Mouse (Mus musculus): ENCODE data around the gene Hs2st1. TPM values are rescaled to one million over a fixed set of nuclear protein-coding genes. Genes with fewer than 3 reads are reported as not detected.

Hs2st1 gene
- total and polyA plus RNA-seq, 3 experiments, result 17.6 to 36.4 (median 29.7) TPM

- in situ Hi-C loops (cut with MboI; ENCODE audit: low pct_ligation_motif_present, low pct_unique_long_range_greater_than_20kb, low sequenced_read_pairs), result no loop called here
- H3K79me2 ChIP-seq (replicated peaks; ENCODE audit: control insufficient read depth, extremely low read depth, insufficient read depth, poor library complexity, severe bottlenecking), result peaks cover 2% of the 10 kb centered on the region; the same call in 1 of the 2 replicates
- H3K4me3 ChIP-seq (replicated peaks in 1 of 3; ENCODE audit: low read depth in 2 of 3, low read length in 2 of 3, poor library complexity in 1 of 3), result no peak overlapping the region
- H3K9me3 ChIP-seq (replicated peaks; ENCODE audit: low read length), result peaks cover 2% of the 10 kb centered on the region
- no peak overlapping the region for H3K9ac ChIP-seq (ENCODE audit: insufficient read depth, low read depth)
- H3K27me3 ChIP-seq (replicated peaks), result no peaks in the 10 kb centered on the region
- peaks cover 35 to 90% of the 10 kb centered on the region in 2 experiments for H3K4me1 ChIP-seq (ENCODE audit: control insufficient read depth in 1 of 2, insufficient read depth in 2 of 2)
- peaks cover 0 to 14% of the 10 kb centered on the region in 2 experiments for H3K36me3 ChIP-seq (replicated peaks in 1 of 2; ENCODE audit: control insufficient read depth in 1 of 2, insufficient read depth in 1 of 2, low read length in 1 of 2)
- H3K27ac ChIP-seq (ENCODE audit: insufficient read depth, low read depth), result no peak overlapping the region
- no peak overlapping the region; the same call in 1 of the 2 replicates for H3K4me2 ChIP-seq (ENCODE audit: insufficient read depth, low read depth, poor library complexity, severe bottlenecking)
- dilution Hi-C loops (cut with MboI; ENCODE audit: extremely low pct_ligation_motif_present, extremely low pct_unique_long_range_greater_than_20kb, low sequenced_read_pairs), result no loop called here
- no peak for DNase-seq (ENCODE audit: extremely low read depth)
- TF ChIP-seq RAD21 (IDR thresholded peaks at IDR 0.05; ENCODE audit: low read depth, low read length) (no peak), ELF1 (IDR thresholded peaks at IDR 0.05; ENCODE audit: low read depth, low read length) (no peak), CTCF (conservative IDR thresholded peaks at IDR 0.05 in 1 of 2, IDR thresholded peaks at IDR 0.05 in 1 of 2; ENCODE audit: low read depth in 2 of 2, low read length in 2 of 2) (no peak), TCF12 (IDR thresholded peaks at IDR 0.05; ENCODE audit: low read depth, low read length) (no peak), ZC3H11A (IDR thresholded peaks at IDR 0.05; ENCODE audit: low read depth, low read length) (no peak), KAT2A (IDR thresholded peaks at IDR 0.05; ENCODE audit: insufficient replicate concordance, low read length) (no peak), BHLHE40 (IDR thresholded peaks at IDR 0.05; ENCODE audit: low read depth, low read length) (no peak), CHD2 (IDR thresholded peaks at IDR 0.05; ENCODE audit: low read length) (no peak), RCOR1 (conservative IDR thresholded peaks at IDR 0.05; ENCODE audit: low read depth, low read length) (no peak), POLR2AphosphoS2 (IDR thresholded peaks at IDR 0.05; ENCODE audit: low read depth, low read length) (no peak)
Measured at GRCm38 (mm10) chr3:144478427-144478794, 91.6 kb downstream of the Hs2st1 start.

DNA sequence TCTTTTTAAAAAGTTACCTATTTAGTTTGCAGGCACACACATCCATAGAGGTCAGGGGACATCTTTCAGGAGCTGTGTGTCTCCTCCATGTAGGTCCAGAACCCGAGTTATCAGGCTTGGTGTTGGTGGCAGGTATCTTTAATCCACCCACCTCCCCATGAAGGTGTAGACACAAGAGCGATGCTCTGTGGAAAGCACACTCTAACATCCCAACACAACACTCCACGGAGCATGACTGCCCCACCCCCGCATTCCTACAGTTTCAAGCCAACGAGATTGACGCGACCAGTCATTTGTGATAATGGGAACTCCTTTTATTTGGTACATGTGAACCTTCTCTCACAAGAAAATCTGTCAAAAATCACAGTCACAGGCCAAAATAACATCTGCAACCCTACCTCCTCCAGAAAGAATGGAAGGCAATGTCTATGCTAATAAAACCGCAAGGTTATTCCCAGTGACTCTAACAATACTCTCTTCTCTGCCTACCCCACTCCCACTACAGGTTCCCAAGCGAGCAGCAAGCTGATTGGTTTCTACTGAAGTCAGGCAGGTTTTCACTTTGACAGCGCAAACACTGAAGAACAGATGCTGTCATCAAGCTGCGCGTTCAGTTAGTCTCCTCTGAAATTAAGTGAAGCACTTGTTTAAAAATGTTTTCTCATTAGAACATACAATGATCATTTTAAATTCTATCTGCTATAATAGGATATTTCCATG lies 92.1 kb downstream of the Hs2st1 start:
- no peak overlapping the region for H3K4me3 ChIP-seq (replicated peaks in 1 of 3; ENCODE audit: low read depth in 2 of 3, low read length in 2 of 3, poor library complexity in 1 of 3)
- no peaks in the 10 kb centered on the region for H3K27me3 ChIP-seq (replicated peaks)
- H3K36me3 ChIP-seq (replicated peaks in 1 of 2; ENCODE audit: control insufficient read depth in 1 of 2, insufficient read depth in 1 of 2, low read length in 1 of 2), result peaks cover 0 to 10% of the 10 kb centered on the region in 2 experiments
- peak; percentile 85 for DNase-seq (ENCODE audit: extremely low read depth)
- peak overlapping the region; percentile 52; the same call in 1 of the 2 replicates for H3K4me2 ChIP-seq (ENCODE audit: insufficient read depth, low read depth, poor library complexity, severe bottlenecking)
- H3K4me1 ChIP-seq (ENCODE audit: control insufficient read depth in 1 of 2, insufficient read depth in 2 of 2), result peaks cover 35 to 89% of the 10 kb centered on the region in 2 experiments
- in situ Hi-C loops (cut with MboI; ENCODE audit: low pct_ligation_motif_present, low pct_unique_long_range_greater_than_20kb, low sequenced_read_pairs) (no loop called here), dilution Hi-C loops (cut with MboI; ENCODE audit: extremely low pct_ligation_motif_present, extremely low pct_unique_long_range_greater_than_20kb, low sequenced_read_pairs) (no loop called here)
- H3K9ac ChIP-seq (ENCODE audit: insufficient read depth, low read depth), result no peak overlapping the region
- peaks cover 2% of the 10 kb centered on the region for H3K9me3 ChIP-seq (replicated peaks; ENCODE audit: low read length)
- H3K27ac ChIP-seq (ENCODE audit: insufficient read depth, low read depth), result no peak overlapping the region
- peaks cover 2% of the 10 kb centered on the region; the same call in 1 of the 2 replicates for H3K79me2 ChIP-seq (replicated peaks; ENCODE audit: control insufficient read depth, extremely low read depth, insufficient read depth, poor library complexity, severe bottlenecking)
- TF ChIP-seq ELF1 (IDR thresholded peaks at IDR 0.05; ENCODE audit: low read depth, low read length) (no peak), SMC3 (IDR thresholded peaks at IDR 0.05; ENCODE audit: low read depth, low read length) (no peak), MAX (IDR thresholded peaks at IDR 0.05; ENCODE audit: low read length) (peak; percentile 19; the same call in 1 of the 2 replicates), CHD1 (IDR thresholded peaks at IDR 0.05; ENCODE audit: low read depth, low read length) (no peak), CTCF (conservative IDR thresholded peaks at IDR 0.05 in 1 of 2, IDR thresholded peaks at IDR 0.05 in 1 of 2; ENCODE audit: low read depth in 2 of 2, low read length in 2 of 2) (no peak), ZMIZ1 (IDR thresholded peaks at IDR 0.05; ENCODE audit: low read depth, low read length) (no peak), ZNF384 (IDR thresholded peaks at IDR 0.05; ENCODE audit: low read depth, low read length) (no peak), GABPA (IDR thresholded peaks at IDR 0.05; ENCODE audit: insufficient replicate concordance, low read depth, low read length) (no peak), EP300 (IDR thresholded peaks at IDR 0.05; ENCODE audit: low read length) (peak; percentile 87), TCF12 (IDR thresholded peaks at IDR 0.05; ENCODE audit: low read depth, low read length) (0 out of 2 replicates have a peak, but pooled peaks have one; percentile 55), MAZ (IDR thresholded peaks at IDR 0.05; ENCODE audit: low read depth, low read length) (no peak; the same call in 1 of the 2 replicates), NELFE (IDR thresholded peaks at IDR 0.05; ENCODE audit: low read depth, low read length) (no peak), JUN (IDR thresholded peaks at IDR 0.05; ENCODE audit: insufficient read depth, low read depth, low read length) (no peak; the same call in 1 of the 2 replicates), HCFC1 (IDR thresholded peaks at IDR 0.05; ENCODE audit: low read depth, low read length) (no peak), ETS1 (conservative IDR thresholded peaks at IDR 0.05; ENCODE audit: low read depth, low read length) (peak; percentile 91), JUND (conservative IDR thresholded peaks at IDR 0.05; ENCODE audit: low read depth, low read length) (peak; percentile 55), KAT2A (IDR thresholded peaks at IDR 0.05; ENCODE audit: insufficient replicate concordance, low read length) (no peak), IRF4 (IDR thresholded peaks at IDR 0.05; ENCODE audit: low read depth, low read length) (peak; percentile 83), BHLHE40 (IDR thresholded peaks at IDR 0.05; ENCODE audit: low read depth, low read length) (peak; percentile 78), SIN3A (IDR thresholded peaks at IDR 0.05; ENCODE audit: low read length) (peak; percentile 76; the same call in 1 of the 2 replicates), POLR2AphosphoS2 (IDR thresholded peaks at IDR 0.05; ENCODE audit: low read depth, low read length) (no peak), ZKSCAN1 (IDR thresholded peaks at IDR 0.05; ENCODE audit: borderline replicate concordance, low read depth, low read length) (no peak), USF1 (IDR thresholded peaks at IDR 0.05; ENCODE audit: low read depth, low read length) (no peak), CHD2 (IDR thresholded peaks at IDR 0.05; ENCODE audit: low read length) (peak; percentile 43; the same call in 1 of the 2 replicates), RCOR1 (conservative IDR thresholded peaks at IDR 0.05; ENCODE audit: low read depth, low read length) (0 out of 2 replicates have a peak, but pooled peaks have one; percentile 63), NRF1 (IDR thresholded peaks at IDR 0.05; ENCODE audit: low read depth, low read length) (no peak), POLR2A (IDR thresholded peaks at IDR 0.05; ENCODE audit: low read depth, low read length) (no peak)

All from CH12.LX (cell line).